Comparison of ENCODE assay signal across 27 mouse cellular contexts in the genomic region with DNA sequence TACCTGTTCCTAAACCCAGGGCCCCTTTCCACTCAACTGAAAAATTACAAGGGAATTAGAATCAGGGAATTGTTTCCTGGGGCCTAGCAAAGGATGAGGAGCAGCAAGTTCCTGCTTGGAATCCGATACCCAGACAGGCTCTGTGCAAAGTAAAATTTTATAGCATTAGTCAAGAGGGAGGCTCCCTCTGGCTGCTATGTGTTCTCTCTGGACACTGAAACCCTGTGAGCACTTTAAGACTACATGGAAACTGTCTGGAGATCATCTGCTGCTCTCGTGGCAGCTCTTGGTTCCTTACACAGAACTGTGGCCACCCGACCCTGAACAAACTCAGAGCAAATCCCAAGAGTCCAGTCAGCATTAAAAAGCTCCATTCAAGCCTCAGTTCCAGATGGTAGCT. TPM values are rescaled to one million over a fixed set of nuclear protein-coding genes. Genes with fewer than 3 reads are reported as not detected.
A peak's percentile ranks its signal among the peaks of the same experiment; 100 is the strongest.
DNase-seq lines count a peak whose midpoint lies in the region; ATAC-seq and TF ChIP-seq lines count a peak whose summit lies in the region.
"Had no signal": no experiment of that assay in that cellular context is flagged by ENCODE, and none has a peak within 500 bp of the region (broad histone marks: within the 10 kb centered on the region; RNA-seq: fewer than 3 reads in every experiment).

No protein-coding gene starts in this region.

- no peak overlapping the region for H3K4me3 ChIP-seq in embryonic facial prominence, embryonic 11.5 days (ENCODE audit: low read depth, low read length)
- H3K4me3 ChIP-seq in embryonic facial prominence, embryonic 10.5 days: no peak overlapping the region
- no peak overlapping the region for H3K4me3 ChIP-seq in kidney, embryonic 15.5 days (replicated peaks)
- no peak overlapping the region for H3K4me3 ChIP-seq in kidney, postnatal 0 days (replicated peaks; ENCODE audit: low read depth, low read length)
- H3K4me3 ChIP-seq in kidney, adult 2 months (ENCODE audit: insufficient read depth, low read depth, low read length): no peak overlapping the region
- H3K4me3 ChIP-seq: embryonic facial prominence, embryonic 12.5 days; embryonic facial prominence, embryonic 15.5 days; erythroblast, embryonic 14.5 days; forebrain, embryonic 10.5 days; forebrain, embryonic 12.5 days had no signal

- TF ChIP-seq CTCF in kidney, postnatal 0 days (IDR thresholded peaks at IDR 0.05; ENCODE audit: low read depth): no peak
- no peak for TF ChIP-seq CTCF in kidney, adult 2 months (conservative IDR thresholded peaks at IDR 0.05; ENCODE audit: insufficient read depth, insufficient read length, low read depth, low read length)

- no peaks in the 10 kb centered on the region for H3K4me1 ChIP-seq in embryonic facial prominence, embryonic 11.5 days (ENCODE audit: control insufficient read depth, insufficient read depth, low read length)
- peaks cover 13% of the 10 kb centered on the region; the same call in 1 of the 2 replicates for H3K4me1 ChIP-seq in embryonic facial prominence, embryonic 10.5 days
- peaks cover 10% of the 10 kb centered on the region for H3K4me1 ChIP-seq in kidney, embryonic 15.5 days
- H3K4me1 ChIP-seq in kidney, postnatal 0 days (replicated peaks; ENCODE audit: insufficient read depth, low read length): no peaks in the 10 kb centered on the region
- H3K4me1 ChIP-seq in kidney, adult 2 months (ENCODE audit: control insufficient read depth, insufficient read depth, low read length): no peaks in the 10 kb centered on the region
- H3K4me1 ChIP-seq: embryonic facial prominence, embryonic 15.5 days had no signal

- no peak for TF ChIP-seq POLR2A in kidney, adult 2 months (IDR thresholded peaks at IDR 0.05; ENCODE audit: low read depth, low read length)

- WGBS in embryonic facial prominence, embryonic 11.5 days: 52% methylated on average over 3 of the region's 3 CpGs
- WGBS in embryonic facial prominence, embryonic 10.5 days: 66% methylated on average over 3 of the region's 3 CpGs
- WGBS in kidney, embryonic 15.5 days: 19% methylated on average over 3 of the region's 3 CpGs
- 15% methylated on average over 3 of the region's 3 CpGs for WGBS in kidney, postnatal 0 days
- 37% methylated on average over 3 of the region's 3 CpGs for WGBS in kidney, adult 2 months

- no peak overlapping the region for H3K27ac ChIP-seq in embryonic facial prominence, embryonic 11.5 days (replicated peaks; ENCODE audit: low read depth, low read length)
- H3K27ac ChIP-seq in embryonic facial prominence, embryonic 10.5 days (replicated peaks): no peak overlapping the region
- no peak overlapping the region for H3K27ac ChIP-seq in kidney, embryonic 15.5 days
- no peak overlapping the region for H3K27ac ChIP-seq in kidney, postnatal 0 days
- H3K27ac ChIP-seq in kidney, adult 2 months (ENCODE audit: insufficient read depth, low read depth, low read length): no peak overlapping the region
- H3K27ac ChIP-seq: embryonic facial prominence, embryonic 12.5 days; embryonic facial prominence, embryonic 15.5 days; forebrain, embryonic 10.5 days; forebrain, embryonic 12.5 days had no signal

- no peaks in the 10 kb centered on the region for H3K9me3 ChIP-seq in embryonic facial prominence, embryonic 11.5 days (replicated peaks; ENCODE audit: control insufficient read depth, low read length)
- no peaks in the 10 kb centered on the region for H3K9me3 ChIP-seq in embryonic facial prominence, embryonic 10.5 days
- H3K9me3 ChIP-seq in kidney, embryonic 15.5 days (replicated peaks): no peaks in the 10 kb centered on the region
- no peaks in the 10 kb centered on the region for H3K9me3 ChIP-seq in kidney, postnatal 0 days (replicated peaks; ENCODE audit: low read length)
- H3K9me3 ChIP-seq: embryonic facial prominence, embryonic 12.5 days; embryonic facial prominence, embryonic 15.5 days; forebrain, embryonic 10.5 days; forebrain, embryonic 12.5 days; G1E had no signal

- no peak for ATAC-seq in embryonic facial prominence, embryonic 11.5 days (replicated peaks; ENCODE audit: insufficient number of reproducible peaks, low FRiP score, low TSS enrichment, low read depth)
- peak; percentile 79 for ATAC-seq in kidney, embryonic 15.5 days (replicated peaks; ENCODE audit: low FRiP score)
- no peak for ATAC-seq in kidney, postnatal 0 days (replicated peaks; ENCODE audit: low FRiP score, low read depth)
- ATAC-seq: activated CD4-positive, CD25-positive, alpha-beta regulatory T cell, adult 4 months; CD4-positive, CD25-positive, alpha-beta regulatory T cell, adult 4 months; forebrain, embryonic 14.5 days; forebrain, embryonic 16.5 days; Patski had no signal

- DNase-seq in embryonic facial prominence, embryonic 11.5 days (ENCODE audit: low spot score): peak; percentile 2
- no peak for DNase-seq in embryonic facial prominence, embryonic 10.5 days (ENCODE audit: low spot score)
- DNase-seq in kidney, adult 18-20 months: no peak
- DNase-seq in kidney, postnatal 0 days (ENCODE audit: low spot score): peak; percentile 60
- DNase-seq in kidney, adult 2 months: no peak
- DNase-seq: adrenal gland, adult 8-10 months; adrenal gland, postnatal 14 days; adrenal gland, postnatal 36 days; B cell, adult 2 months; cerebellum, adult 11-12 months; cerebellum, adult 2 months; cerebellum, adult 9-10 months; cerebellum, postnatal 10 days; cerebellum, postnatal 25 days had no signal

- no peak overlapping the region for H3K9ac ChIP-seq in embryonic facial prominence, embryonic 11.5 days (replicated peaks; ENCODE audit: low read length)
- H3K9ac ChIP-seq in kidney, embryonic 15.5 days: no peak overlapping the region
- no peak overlapping the region for H3K9ac ChIP-seq in kidney, postnatal 0 days (ENCODE audit: low read depth, low read length)
- H3K9ac ChIP-seq: embryonic facial prominence, embryonic 12.5 days; embryonic facial prominence, embryonic 15.5 days; forebrain, embryonic 12.5 days had no signal

- no peaks in the 10 kb centered on the region for H3K27me3 ChIP-seq in embryonic facial prominence, embryonic 11.5 days (ENCODE audit: control insufficient read depth, insufficient read depth, low read length)
- no peaks in the 10 kb centered on the region for H3K27me3 ChIP-seq in embryonic facial prominence, embryonic 10.5 days (replicated peaks; ENCODE audit: low read depth, poor library complexity, severe bottlenecking)
- H3K27me3 ChIP-seq in kidney, embryonic 15.5 days: no peaks in the 10 kb centered on the region
- no peaks in the 10 kb centered on the region for H3K27me3 ChIP-seq in kidney, postnatal 0 days (ENCODE audit: insufficient read depth, low read length)
- 0 out of 2 replicates have a peak, but pooled peaks cover 1% of the 10 kb centered on the region for H3K27me3 ChIP-seq in kidney, adult 2 months (replicated peaks; ENCODE audit: control insufficient read depth, insufficient read depth, low read length)
- H3K27me3 ChIP-seq: CH12.LX; embryonic facial prominence, embryonic 12.5 days; embryonic facial prominence, embryonic 15.5 days; forebrain, embryonic 12.5 days had no signal

- H3K4me2 ChIP-seq in embryonic facial prominence, embryonic 11.5 days (ENCODE audit: low read depth, low read length): no peak overlapping the region
- no peak overlapping the region for H3K4me2 ChIP-seq in kidney, embryonic 15.5 days
- H3K4me2 ChIP-seq in kidney, postnatal 0 days (ENCODE audit: low read length): no peak overlapping the region
- H3K4me2 ChIP-seq: embryonic facial prominence, embryonic 12.5 days; embryonic facial prominence, embryonic 15.5 days; forebrain, embryonic 12.5 days had no signal

- no peaks in the 10 kb centered on the region for H3K36me3 ChIP-seq in embryonic facial prominence, embryonic 11.5 days (replicated peaks; ENCODE audit: control insufficient read depth, insufficient read depth, low read depth, low read length)
- no peaks in the 10 kb centered on the region for H3K36me3 ChIP-seq in embryonic facial prominence, embryonic 10.5 days (replicated peaks)
- H3K36me3 ChIP-seq in kidney, embryonic 15.5 days: no peaks in the 10 kb centered on the region
- no peaks in the 10 kb centered on the region for H3K36me3 ChIP-seq in kidney, postnatal 0 days (ENCODE audit: insufficient read depth, low read length)
- H3K36me3 ChIP-seq in kidney, adult 2 months (ENCODE audit: control insufficient read depth, insufficient read depth, low read length): no peaks in the 10 kb centered on the region
- H3K36me3 ChIP-seq: embryonic facial prominence, embryonic 12.5 days; embryonic facial prominence, embryonic 15.5 days; forebrain, embryonic 10.5 days; forebrain, embryonic 12.5 days; G1E had no signal

RNA-seq across cellular contexts. Expression of a gene that starts 50.6 kb away (rescaled TPM):
- polyA plus RNA-seq in embryonic facial prominence, embryonic 11.5 days (2014; fragmentation: Nextera tagmentation; extraction: Ambion mirVana): 0.10 TPM in 1 of 2 replicates, not detected in the other
- polyA plus RNA-seq in embryonic facial prominence, embryonic 10.5 days (2016; fragmentation: Nextera tagmentation; extraction: Ambion mirVana): 0.04 TPM in 1 of 2 replicates, not detected in the other
- polyA plus RNA-seq in kidney, embryonic 15.5 days (2015; fragmentation: Nextera tagmentation; extraction: Ambion mirVana): not detected in 2 replicates
- polyA plus RNA-seq in kidney, postnatal 0 days (2015; fragmentation: Nextera tagmentation; extraction: Ambion mirVana): not detected in 2 replicates
- polyA plus RNA-seq in kidney, adult 2 months (2012; rRNA removed): not detected in 2 replicates
- polyA plus RNA-seq: CD4-positive, CD25-positive, alpha-beta regulatory T cell, adult 4 months; erythroblast, embryonic 14.5 days; forebrain, embryonic 10.5 days; forebrain, embryonic 12.5 days; G1E; Patski had no signal

Comparison
In these comparisons a context has a peak if more than half of its experiments do, and no peak if none do; other contexts are left out.
1. DNase-seq: peak in embryonic facial prominence, embryonic 11.5 days (single experiment) and kidney, postnatal 0 days (single experiment); none in embryonic facial prominence, embryonic 10.5 days (single experiment), kidney, adult 18-20 months (single experiment) and kidney, adult 2 months (single experiment).